Mouse (Mus musculus) adrenal gland, adult 2 months (tissue): ENCODE measurements around the gene Sdccag8. TPM values are rescaled to one million over a fixed set of nuclear protein-coding genes. Genes with fewer than 3 reads are reported as not detected.

Experiments
- DNase-seq: peaks from one replicate; pipeline ENCODE4 v3.0.0; 2021
- microRNA-seq, 2 experiments: library from miRNA; unstranded; fragments of <30 nt; microRNA quantifications; one replicate each; pipeline ENCODE4 v1.2.0; 2021
- polyA plus RNA-seq: library from polyadenylated mRNA; depleted of rRNA; stranded (reverse); fragments of >200 nt; gene quantifications from 2 replicates; pipeline ENCODE4 v1.2.3, GENCODE M21; 2012; rRNA removed
- total RNA-seq, 2 experiments: library from RNA; stranded (reverse); gene quantifications; 2 replicates each; pipeline ENCODE4 v1.2.3; 2021

The Sdccag8 gene
- total and polyA plus RNA-seq, 3 experiments, result 2.3 to 11.1 (median 8.3) TPM

DNA sequence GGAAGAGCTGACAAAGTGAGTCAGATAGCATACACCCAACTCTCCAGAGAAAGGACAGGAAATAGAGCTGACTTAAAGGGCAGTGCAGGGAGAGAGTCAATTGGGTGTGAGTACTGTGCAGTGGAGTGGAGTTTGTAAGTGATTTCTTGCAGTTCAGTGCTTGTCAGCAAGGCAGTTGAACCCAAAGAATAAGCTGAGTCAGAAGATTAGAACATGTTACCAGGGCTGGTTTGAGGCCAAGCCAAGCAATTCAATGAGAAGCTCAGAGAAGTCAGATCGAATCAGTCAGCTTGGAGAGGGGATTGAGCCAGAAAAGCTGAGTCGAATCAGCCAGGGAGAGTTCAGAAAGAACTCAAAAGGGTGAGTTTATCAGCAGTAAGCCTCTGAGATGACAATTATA, 247.3 kb downstream of the Sdccag8 start:
- DNase-seq, result no peak

DNA sequence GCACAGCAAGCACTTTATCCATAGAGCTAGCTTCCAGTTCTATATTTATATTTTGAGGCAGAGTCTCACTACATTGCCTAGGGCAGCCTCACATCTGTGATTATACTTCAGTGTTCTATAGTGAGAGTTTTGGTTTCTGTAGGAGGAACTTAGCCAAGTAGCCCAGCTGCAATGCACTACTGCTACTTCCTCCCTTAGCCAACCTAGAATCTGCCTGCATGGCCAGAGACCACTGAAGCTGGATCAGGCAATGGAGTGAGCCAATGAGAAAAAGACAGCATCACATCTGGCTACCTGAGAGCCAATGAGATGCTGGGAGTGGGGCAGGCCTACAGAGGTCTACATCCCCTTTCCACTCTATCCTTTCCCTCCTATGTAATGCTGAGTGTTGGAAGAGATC, 251.3 kb downstream of the Sdccag8 start:
- DNase-seq, result no peak

DNA sequence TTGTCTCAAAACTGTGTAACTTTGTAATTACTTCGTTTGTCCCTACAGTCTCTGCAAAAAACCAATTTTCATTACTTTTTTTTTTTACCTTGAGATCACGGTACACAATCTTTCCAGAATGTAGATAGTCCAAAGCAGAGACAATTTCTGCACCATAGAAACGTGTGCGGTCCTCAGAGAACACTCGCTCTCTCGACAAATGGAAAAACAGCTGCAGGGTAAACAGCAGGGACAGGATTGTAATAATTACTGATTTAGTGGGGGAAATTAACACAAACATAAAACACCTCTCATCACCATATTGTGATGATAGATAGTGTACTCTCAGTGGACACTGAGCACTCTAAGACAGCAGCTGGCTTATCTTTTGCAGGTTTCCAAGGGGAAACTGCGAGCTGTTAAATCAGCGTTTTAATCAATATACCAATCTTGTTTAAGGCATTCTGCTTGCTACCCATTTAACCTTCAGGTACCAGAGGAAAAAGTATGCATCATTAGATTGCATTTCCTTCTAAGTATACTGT, 252.7 kb downstream of the Sdccag8 start:
- DNase-seq, result no peak

DNA sequence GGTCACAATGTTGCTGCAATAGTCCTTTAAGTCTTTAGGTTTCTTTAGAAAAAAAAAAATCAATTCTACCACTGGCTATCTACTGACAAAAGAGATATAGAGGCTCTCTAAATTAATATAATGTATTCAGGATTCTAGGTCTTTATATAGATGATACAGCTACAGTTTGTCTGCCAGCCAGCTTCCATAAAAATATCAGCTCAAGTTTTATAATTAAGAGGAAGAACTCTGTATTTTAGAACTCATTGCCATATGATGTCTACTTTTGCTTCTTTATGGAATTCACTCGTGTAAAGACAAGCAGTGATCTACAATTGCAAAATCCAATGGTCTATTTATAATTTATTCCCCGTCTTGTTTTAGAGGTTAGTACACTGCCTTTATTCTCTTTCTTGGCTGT, 254.7 kb downstream of the Sdccag8 start:
- no peak for DNase-seq

Small RNAs within 50 kb of the gene (microRNA-seq; reads per million reads assigned to microRNA genes)
- gene Gm25993 (0 reads per million in 2 experiments), gene Mir350 (161 to 188 reads per million in 2 experiments)

Other genes starting within 250 kb of the Sdccag8 start
- gene Cep170, start 593 bp upstream of the Sdccag8 start, total RNA-seq, result 10 to 100 TPM; 32.3 to 37.8 TPM
- gene Cep170, start 593 bp upstream of the Sdccag8 start, polyA plus RNA-seq, result 1.7 and 2.2 TPM in 2 replicates